Mouse (Mus musculus): Measurements from ENCODE around the gene Tnnc1. TPM values are rescaled to one million over a fixed set of nuclear protein-coding genes. Genes with fewer than 3 reads are reported as not detected.
A peak's percentile ranks its signal among the peaks of the same experiment; 100 is the strongest.

The Tnnc1 gene
- total RNA-seq, 2 experiments from 2014 or later = 2.4 to 2.9 TPM

DNA sequence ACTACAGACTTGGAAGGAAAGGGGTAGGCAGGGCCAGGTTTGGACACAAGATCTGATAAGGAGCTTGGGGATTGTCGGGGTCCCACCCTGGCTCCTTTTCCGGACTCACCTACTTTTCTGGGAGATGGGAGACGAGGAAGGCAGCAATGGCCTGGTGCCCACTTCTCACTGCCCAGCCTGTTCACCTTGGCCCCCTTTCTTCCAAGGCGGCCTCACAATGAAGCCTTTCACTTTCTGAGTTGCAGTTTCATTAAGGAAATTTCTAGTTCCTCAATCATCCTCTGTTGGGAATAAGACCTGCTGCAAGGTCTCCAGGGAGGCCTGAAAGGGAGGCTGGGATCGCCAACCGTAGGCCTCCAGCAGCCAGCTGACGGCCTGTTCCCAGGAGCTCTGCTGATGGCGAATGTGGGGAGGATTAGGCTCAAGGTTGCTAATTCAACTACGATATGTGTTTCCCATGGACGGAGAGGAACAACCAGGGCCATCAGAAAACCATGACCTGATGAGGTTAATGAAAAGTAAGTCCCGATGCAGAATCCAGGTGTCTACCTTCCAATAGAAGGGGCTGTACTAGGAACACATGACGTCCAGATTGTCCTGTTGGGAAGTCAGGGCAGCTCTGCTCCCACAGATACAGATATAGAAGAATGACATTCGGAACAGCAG, 24.4 kb downstream of the Tnnc1 start:
- no peak overlapping the region for H3K4me3 ChIP-seq
- peak overlapping the region; percentile 64; the same call in 1 of the 2 replicates for H3K27ac ChIP-seq
- no peak for DNase-seq (ENCODE audit: low spot score in 2 of 2)
- TF ChIP-seq CTCF (conservative IDR thresholded peaks at IDR 0.05) = no peak

DNA sequence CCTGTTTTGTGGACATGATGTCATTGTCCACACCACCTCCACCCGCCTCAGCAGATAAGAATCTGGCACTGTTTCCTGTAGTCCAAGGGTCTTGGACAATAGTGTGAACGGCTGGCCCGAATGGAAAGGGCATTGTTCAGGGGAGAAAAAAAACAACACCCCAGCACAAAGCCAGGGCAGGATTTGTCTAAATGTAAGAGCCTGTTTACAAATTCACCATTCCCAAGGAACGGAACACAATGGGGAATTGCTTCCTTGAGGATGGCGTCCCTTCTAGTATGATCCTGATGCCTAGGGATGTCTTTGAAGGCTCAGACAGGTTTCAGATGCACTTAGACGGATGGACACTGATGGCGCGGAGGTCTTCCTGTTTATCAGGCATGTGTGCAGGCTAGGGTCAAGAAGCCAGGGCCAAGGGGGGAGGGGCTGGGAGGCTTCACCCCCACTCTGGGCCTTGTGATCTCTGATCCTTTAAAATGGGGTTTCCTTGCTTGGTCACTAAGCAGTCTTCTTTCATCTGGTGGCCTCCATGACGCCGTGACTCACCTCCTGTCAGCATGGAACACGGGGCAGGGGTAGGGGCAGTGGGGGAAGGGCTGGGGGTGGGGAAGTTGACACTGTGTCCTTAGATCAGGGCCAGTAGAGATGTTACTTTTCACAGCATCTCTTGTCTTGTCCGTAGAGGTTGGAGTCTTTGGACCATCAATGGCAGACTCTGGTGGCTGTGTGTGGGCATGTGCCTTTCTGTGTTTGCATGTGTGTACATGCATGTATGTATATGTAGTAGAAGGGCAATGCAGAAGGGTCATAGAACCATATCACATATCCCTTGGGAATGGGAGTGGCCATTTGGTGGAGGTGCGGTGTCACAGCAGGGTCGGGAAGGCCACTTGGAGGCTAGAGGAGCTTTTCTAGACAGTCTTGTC, 25.2 kb downstream of the Tnnc1 start:
- no peak for DNase-seq (ENCODE audit: low spot score in 2 of 2)
- Histone ChIP-seq H3K4me3 (no peak overlapping the region), H3K27ac (peak overlapping the region; percentile 64; the same call in 1 of the 2 replicates)
- TF ChIP-seq CTCF (conservative IDR thresholded peaks at IDR 0.05) = no peak

DNA sequence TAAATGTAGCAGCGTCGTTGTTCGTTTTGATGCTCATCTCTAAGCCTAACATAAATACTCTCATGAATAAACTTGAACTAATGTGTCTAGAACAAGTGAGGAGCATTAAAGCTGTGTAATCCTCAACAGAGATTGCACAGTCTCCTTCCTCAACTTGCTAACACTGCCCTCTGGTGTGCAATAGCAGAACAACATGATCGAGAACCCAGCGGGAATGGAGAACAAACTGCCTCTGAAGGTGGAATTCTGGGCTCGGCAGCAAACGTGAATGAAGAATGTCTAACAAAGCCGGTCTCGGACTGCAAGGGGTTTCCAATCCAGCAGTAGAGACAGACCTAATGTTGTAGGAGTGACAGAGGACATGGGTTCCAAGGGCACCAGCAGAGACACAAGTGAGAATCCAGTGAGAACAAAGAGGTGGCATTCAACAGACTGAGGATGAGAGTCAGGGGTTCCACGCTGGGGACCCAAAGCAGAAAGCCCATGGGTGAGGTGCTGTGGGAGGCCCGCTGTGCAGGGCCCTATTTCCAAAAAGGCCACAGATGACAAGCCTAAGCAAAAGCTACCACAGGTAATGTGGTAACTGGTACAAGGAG, 26.0 kb downstream of the Tnnc1 start:
- TF ChIP-seq CTCF (conservative IDR thresholded peaks at IDR 0.05) = peak; percentile 88
- peak; percentile 82 to 87 for DNase-seq (ENCODE audit: low spot score in 2 of 2)
- Histone ChIP-seq H3K4me3 (no peak overlapping the region), H3K27ac (0 out of 2 replicates have a peak overlapping the region, but pooled peaks have one; percentile 33)

DNA sequence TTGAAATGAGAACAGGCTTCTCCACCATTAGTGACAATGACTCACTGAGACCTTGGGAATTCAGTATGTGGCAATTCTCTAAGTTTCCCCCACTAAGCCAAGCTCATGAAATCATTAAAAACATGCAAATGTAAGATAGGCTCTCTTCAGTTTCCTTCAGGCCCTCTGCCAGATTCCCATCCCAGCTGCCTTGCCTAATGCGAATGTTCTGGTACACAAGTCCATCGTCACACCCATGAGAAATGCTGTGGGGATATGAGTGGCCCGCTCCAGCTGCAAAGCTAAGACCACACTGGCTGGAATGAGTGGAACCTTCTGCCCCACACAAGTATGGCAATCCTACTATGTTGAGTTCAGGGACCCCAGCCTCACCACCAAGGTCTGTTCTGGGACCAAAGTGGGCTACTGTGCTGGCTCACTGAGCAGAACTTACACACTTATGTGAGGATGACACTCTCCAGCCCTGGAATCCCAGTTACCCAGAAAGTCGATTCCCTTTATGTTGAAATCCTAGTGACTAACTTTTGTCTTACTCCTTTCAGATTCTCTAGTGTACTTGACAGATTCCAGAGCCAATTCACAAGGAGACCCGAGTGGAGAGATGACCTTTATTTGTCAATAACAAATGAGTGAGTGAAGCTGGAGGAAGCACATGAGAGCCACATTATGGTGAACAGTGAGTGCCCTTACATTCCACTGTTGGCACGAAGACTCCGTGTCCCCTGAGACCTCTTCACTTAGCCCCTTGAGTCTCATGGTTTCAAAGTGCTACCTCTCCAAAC, 29.2 kb downstream of the Tnnc1 start:
- Histone ChIP-seq H3K4me3 (no peak overlapping the region), H3K27ac (no peak overlapping the region)
- no peak for TF ChIP-seq CTCF (conservative IDR thresholded peaks at IDR 0.05)
- DNase-seq (ENCODE audit: low spot score in 2 of 2) = peak in 1 of 2 experiments; percentile 42

DNA sequence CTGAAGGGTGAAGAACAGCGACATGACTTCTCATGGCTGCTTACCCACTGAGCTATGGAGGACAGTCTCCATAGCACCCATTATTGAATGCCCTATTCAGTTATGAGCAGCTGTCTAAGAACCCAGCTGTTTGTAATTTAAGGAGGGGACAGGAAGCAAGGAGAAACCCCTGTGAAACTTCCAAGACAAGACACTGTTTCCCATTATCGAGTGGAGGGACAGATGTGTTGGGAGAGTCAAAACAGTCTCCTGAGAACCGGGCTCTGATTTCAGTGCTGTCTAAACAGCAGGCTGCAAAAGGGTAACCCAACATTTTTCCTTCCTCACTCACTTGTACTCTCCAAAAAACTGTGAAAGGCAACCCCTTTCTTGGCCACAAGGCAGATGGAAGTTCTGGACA, 32.4 kb downstream of the Tnnc1 start:
- Histone ChIP-seq H3K27ac (no peak overlapping the region), H3K4me3 (no peak overlapping the region)
- no peak for DNase-seq (ENCODE audit: low spot score in 2 of 2)
- no peak for TF ChIP-seq CTCF (conservative IDR thresholded peaks at IDR 0.05)

DNA sequence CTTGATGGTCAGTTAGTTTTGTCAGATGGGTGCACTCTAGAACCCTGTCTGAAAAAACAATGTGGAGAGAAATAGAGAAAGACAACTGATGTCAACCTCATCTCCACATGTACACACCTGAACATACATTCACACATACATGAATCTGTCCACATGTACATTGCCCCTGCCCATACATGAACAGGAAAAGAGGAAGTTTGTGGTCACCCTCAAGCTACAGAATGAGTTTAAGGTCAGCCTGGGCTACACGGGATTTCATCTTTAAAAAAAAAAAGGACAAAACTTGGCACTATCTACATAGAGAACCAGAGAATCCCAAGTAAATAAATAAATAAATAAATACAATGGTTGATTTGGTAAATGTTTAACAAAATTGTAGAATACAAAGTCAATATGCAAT, 36.7 kb downstream of the Tnnc1 start:
- Histone ChIP-seq H3K4me3 (no peak overlapping the region), H3K27ac (no peak overlapping the region)
- no peak for TF ChIP-seq CTCF (conservative IDR thresholded peaks at IDR 0.05)
- DNase-seq (ENCODE audit: low spot score in 2 of 2) = no peak

DNA sequence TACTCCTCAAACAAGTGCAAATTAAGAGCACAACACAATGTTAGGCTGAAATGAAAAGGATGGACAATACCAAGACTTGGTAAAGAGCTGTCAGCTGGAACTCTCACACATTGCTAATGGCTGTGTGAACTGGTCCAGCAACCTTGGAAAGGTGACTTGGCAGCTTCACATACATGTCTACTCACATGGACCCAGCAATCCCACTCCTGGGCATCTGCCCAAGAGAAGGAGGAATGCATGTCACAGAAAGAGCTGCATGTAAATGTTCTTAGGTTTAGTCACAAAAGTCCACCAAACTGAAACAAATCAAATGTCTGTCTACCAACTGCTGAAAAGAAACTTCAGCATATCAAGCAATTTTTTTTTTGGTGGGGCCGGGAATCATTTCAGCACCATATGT, 37.8 kb downstream of the Tnnc1 start:
- TF ChIP-seq CTCF (conservative IDR thresholded peaks at IDR 0.05) = no peak
- H3K27ac ChIP-seq = no peak overlapping the region
- no peak overlapping the region for H3K4me3 ChIP-seq
- no peak for DNase-seq (ENCODE audit: low spot score in 2 of 2)

DNA sequence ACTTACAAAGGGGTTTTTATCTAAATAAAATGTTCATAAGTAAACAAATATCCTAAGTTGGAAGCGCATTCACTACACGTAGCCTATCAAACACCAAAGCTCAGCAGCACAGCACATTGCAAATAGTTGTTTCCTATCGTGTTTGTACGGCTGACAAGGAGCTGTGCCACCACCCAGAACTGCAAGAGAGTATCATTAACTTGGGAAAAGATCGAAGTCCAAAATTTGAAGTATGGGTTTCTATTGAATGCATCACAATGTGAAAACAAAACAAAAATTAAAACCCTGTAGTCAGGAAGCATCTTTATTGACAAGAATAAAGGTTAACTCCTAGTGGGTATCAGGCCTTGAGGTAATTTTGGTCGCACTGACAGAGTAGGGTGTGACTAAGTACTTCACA, 40.3 kb downstream of the Tnnc1 start:
- no peak for DNase-seq (ENCODE audit: low spot score in 2 of 2)
- no peak overlapping the region for H3K27ac ChIP-seq
- no peak for TF ChIP-seq CTCF (conservative IDR thresholded peaks at IDR 0.05)
- no peak overlapping the region for H3K4me3 ChIP-seq

DNA sequence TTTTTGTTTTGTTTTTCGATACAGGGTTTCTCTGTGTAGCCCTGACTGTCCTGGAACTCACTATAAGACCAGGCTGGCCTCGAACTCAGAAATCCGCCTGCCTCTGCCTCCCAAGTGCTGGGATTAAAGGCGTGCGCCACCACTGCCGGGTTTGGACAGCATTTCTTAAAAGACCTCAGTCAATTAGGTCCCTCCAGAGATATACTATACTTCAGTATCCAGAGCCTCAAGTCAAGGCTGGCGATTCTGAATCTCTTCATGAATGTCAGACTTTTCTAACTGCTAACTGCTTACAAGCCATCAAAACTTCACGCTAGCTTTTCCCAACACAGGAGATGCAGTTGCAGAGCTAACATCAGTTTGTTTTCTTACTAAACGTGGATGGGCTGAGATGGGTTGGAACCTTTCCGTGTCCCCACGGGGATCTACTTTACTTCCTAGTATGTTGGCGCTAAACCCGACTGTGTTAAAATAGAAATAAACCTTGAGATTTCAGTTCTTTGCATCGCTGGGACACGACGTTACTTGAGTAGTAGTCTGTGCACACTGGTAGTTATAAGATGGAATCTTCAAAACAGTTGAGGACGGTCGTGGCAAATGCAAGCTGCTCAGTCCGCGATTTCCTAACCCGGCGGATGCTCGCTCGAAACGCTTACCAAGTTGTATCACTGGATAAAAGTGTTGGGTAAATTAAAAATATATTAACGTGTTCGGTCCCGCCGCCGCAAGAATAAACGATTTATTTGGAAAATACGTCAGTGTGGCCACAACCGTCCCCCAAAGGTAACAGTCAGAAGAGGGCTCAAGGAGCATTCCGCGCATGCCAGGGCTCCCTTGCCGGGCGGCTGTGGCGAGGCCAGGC, 42.3 kb downstream of the Tnnc1 start:
- no peak for TF ChIP-seq CTCF (conservative IDR thresholded peaks at IDR 0.05)
- no peak for DNase-seq (ENCODE audit: low spot score in 2 of 2)
- H3K27ac ChIP-seq = peak overlapping the region; percentile 98
- H3K4me3 ChIP-seq = peak overlapping the region; percentile 99

DNA sequence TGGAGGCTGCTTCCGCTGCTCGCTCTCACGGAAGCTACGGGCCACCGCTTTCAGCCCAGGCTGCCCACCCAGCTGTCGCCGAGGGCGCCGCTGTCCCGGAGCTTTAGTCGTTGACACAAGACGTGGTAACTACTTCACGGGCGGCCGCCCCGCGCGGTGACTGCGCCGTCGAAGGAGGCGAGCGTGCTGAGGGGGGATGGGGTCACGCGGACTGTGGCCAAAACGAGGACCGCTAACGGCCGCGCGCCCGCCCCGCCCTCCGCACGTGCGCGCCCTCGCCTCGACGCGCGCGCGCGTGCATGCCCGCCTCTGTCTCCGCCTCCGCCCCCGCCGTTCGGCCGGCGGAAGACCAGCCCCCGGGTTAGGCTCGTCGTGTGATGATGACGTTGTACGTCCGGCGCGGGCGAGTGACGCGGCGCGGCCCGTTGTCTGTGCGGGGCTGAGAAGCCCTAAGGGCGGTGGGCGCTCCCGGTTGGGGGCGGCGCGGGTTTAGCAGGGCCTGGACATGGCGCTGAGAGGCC, 43.0 kb downstream of the Tnnc1 start, which contains the start of the genes Phf7 and Bap1:
Gene Phf7 (minus strand): TSS at position 234 of the 521 bp plus-strand sequence.
Gene Bap1 (plus strand): TSS at position 367 of the 521 bp plus-strand sequence.
- DNase-seq (ENCODE audit: low spot score in 2 of 2) = peak; percentile 93 to 99
- peak within 1 kb of the TSS; percentile 99 for H3K4me3 ChIP-seq
- peak within 1 kb of the TSS; percentile 98 for H3K27ac ChIP-seq
- peak; percentile 41 for TF ChIP-seq CTCF (conservative IDR thresholded peaks at IDR 0.05)

DNA sequence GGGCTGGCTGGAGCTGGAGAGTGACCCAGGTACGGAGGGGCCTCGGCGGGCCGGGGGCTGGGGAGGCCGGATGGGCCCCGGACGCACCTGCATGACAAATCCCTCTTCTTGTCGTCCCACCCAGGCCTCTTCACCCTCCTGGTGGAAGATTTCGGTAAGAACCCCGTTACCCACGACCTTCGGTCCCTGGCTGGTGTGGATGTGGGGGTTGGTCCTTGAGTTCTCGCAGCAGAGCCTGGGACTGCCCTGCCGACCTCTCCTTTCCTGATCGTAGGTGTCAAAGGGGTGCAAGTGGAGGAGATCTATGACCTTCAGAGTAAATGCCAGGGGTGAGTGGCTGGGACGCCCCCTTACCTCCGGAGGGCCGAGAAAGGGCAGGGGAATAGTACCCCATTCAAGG, 43.5 kb downstream of the Tnnc1 start:
- Histone ChIP-seq H3K4me3 (peak overlapping the region; percentile 99), H3K27ac (peak overlapping the region; percentile 98)
- DNase-seq (ENCODE audit: low spot score in 2 of 2) = no peak
- no peak for TF ChIP-seq CTCF (conservative IDR thresholded peaks at IDR 0.05)
